Mouse (Mus musculus): ENCODE results near the gene Vmn2r110.

Vmn2r110 gene

GRCm38 (mm10) chr17:20596323-20596722, at the start of gene Vmn2r110:
Vmn2r110 (minus strand) TSS chr17:20596423.
- DNase-seq = no peak

GRCm38 (mm10) chr17:20624777-20625176, 28.6 kb upstream of the Vmn2r110 start, which contains the start of gene Fpr-rs3:
Fpr-rs3 (minus strand) TSS chr17:20624877.
- no peak for DNase-seq

- DNase-seq = no peak
These were observed 31.6 kb downstream of the Vmn2r110 start, which contains the start of gene Vmn2r109 for GRCm38 (mm10) chr17:20564656-20565055. Vmn2r109 (minus strand) TSS chr17:20564756.
